Mouse (Mus musculus): Measurements from ENCODE around the gene Tbr1. TPM values are rescaled to one million over a fixed set of nuclear protein-coding genes. Genes with fewer than 3 reads are reported as not detected.

The Tbr1 gene
- polyA plus RNA-seq, 1 experiment from 2014 or later: not detected

DNA sequence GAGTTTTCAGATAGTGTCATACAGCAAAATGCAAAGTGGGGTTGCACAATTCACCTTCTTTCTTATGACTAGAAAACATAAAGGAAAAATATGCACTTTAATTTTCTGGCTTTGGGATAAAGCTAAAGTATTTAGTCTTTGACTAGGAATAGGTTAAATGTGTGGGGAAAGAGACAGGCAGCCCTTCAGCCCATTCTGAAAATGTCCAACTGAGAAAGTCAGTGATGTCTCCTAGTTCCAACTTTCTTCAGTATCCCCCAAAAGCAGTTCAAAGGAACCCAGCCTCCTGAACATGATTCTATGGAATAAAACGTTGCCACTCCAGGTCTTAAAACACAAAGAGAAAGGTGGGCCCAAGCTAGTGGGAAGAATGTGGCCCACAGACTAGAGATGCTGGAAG is 6.7 kb downstream of the Tbr1 start:
- ATAC-seq (ENCODE audit: insufficient read depth, low FRiP score): no peak
- no peak overlapping the region for H3K27ac ChIP-seq (ENCODE audit: low read length)
- no peak overlapping the region for H3K9ac ChIP-seq (ENCODE audit: low read length)
- H3K9me3 ChIP-seq (replicated peaks; ENCODE audit: control insufficient read depth, low read length): no peaks in the 10 kb centered on the region
- H3K27me3 ChIP-seq (ENCODE audit: control insufficient read depth, insufficient read depth, low read length): peaks cover 64% of the 10 kb centered on the region
- H3K4me2 ChIP-seq (ENCODE audit: low read depth, low read length): no peak overlapping the region
- H3K4me3 ChIP-seq (replicated peaks; ENCODE audit: low read length): no peak overlapping the region
- H3K4me1 ChIP-seq (ENCODE audit: control insufficient read depth, insufficient read depth, low read length): no peaks in the 10 kb centered on the region
- WGBS: 9% methylated on average over 1 of the region's 1 CpGs
- no peaks in the 10 kb centered on the region for H3K36me3 ChIP-seq (ENCODE audit: control insufficient read depth, insufficient read depth, low read length)

DNA sequence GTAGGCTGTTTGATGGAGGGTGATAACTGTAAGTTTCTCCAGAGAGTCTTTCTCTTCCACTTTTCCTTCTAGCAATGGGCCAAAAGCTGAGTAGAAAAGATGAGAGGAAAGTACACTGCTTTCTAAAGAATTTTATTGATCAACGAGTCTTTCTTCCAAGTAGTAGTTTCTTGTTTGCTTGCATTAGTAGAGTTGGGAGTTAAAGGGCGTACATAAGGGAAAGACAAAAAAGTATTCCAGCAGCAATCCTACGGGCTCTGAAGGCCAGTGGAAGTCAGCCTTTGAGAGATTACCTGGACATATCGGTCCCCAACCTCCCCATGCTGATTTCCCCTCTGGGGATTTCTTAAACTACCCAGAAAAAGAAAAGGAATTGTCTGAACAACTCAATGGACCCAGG is 8.0 kb downstream of the Tbr1 start:
- Histone ChIP-seq H3K27ac (ENCODE audit: low read length) (no peak overlapping the region), H3K36me3 (ENCODE audit: control insufficient read depth, insufficient read depth, low read length) (no peaks in the 10 kb centered on the region), H3K4me2 (ENCODE audit: low read depth, low read length) (no peak overlapping the region), H3K4me3 (replicated peaks; ENCODE audit: low read length) (no peak overlapping the region), H3K9ac (ENCODE audit: low read length) (no peak overlapping the region), H3K27me3 (ENCODE audit: control insufficient read depth, insufficient read depth, low read length) (peaks cover 63% of the 10 kb centered on the region), H3K4me1 (ENCODE audit: control insufficient read depth, insufficient read depth, low read length) (0 out of 2 replicates have a peak, but pooled peaks cover 3% of the 10 kb centered on the region), H3K9me3 (replicated peaks; ENCODE audit: control insufficient read depth, low read length) (no peaks in the 10 kb centered on the region)
- WGBS: 44% methylated on average over 4 of the region's 4 CpGs
- no peak for ATAC-seq (ENCODE audit: insufficient read depth, low FRiP score)

DNA sequence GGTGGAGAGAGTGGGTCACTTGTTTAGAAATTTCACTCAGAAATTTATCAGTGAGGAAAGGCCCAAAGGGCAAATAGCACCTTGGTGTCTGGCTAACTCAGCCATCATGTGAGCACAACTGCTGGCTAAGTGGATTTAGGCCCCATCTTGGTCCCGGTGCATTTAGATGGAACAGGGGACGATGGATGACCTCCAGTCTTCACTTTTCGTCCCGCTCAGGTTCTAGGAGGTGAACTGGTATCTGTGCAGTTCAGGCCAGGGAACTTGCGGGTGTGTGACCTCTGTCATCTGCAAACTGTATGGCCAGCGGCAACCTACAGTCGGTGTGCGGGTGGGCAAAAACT is 8.4 kb downstream of the Tbr1 start:
- Histone ChIP-seq H3K27ac (ENCODE audit: low read length) (no peak overlapping the region), H3K9me3 (replicated peaks; ENCODE audit: control insufficient read depth, low read length) (no peaks in the 10 kb centered on the region), H3K27me3 (ENCODE audit: control insufficient read depth, insufficient read depth, low read length) (peaks cover 66% of the 10 kb centered on the region), H3K4me1 (ENCODE audit: control insufficient read depth, insufficient read depth, low read length) (0 out of 2 replicates have a peak, but pooled peaks cover 4% of the 10 kb centered on the region), H3K4me3 (replicated peaks; ENCODE audit: low read length) (peak overlapping the region; percentile 54; the same call in 1 of the 2 replicates), H3K4me2 (ENCODE audit: low read depth, low read length) (peak overlapping the region; percentile 95; the same call in 1 of the 2 replicates), H3K9ac (ENCODE audit: low read length) (no peak overlapping the region; the same call in 1 of the 2 replicates), H3K36me3 (ENCODE audit: control insufficient read depth, insufficient read depth, low read length) (no peaks in the 10 kb centered on the region)
- no peak for ATAC-seq (ENCODE audit: insufficient read depth, low FRiP score)
- 28% methylated on average over 8 of the region's 8 CpGs for WGBS

DNA sequence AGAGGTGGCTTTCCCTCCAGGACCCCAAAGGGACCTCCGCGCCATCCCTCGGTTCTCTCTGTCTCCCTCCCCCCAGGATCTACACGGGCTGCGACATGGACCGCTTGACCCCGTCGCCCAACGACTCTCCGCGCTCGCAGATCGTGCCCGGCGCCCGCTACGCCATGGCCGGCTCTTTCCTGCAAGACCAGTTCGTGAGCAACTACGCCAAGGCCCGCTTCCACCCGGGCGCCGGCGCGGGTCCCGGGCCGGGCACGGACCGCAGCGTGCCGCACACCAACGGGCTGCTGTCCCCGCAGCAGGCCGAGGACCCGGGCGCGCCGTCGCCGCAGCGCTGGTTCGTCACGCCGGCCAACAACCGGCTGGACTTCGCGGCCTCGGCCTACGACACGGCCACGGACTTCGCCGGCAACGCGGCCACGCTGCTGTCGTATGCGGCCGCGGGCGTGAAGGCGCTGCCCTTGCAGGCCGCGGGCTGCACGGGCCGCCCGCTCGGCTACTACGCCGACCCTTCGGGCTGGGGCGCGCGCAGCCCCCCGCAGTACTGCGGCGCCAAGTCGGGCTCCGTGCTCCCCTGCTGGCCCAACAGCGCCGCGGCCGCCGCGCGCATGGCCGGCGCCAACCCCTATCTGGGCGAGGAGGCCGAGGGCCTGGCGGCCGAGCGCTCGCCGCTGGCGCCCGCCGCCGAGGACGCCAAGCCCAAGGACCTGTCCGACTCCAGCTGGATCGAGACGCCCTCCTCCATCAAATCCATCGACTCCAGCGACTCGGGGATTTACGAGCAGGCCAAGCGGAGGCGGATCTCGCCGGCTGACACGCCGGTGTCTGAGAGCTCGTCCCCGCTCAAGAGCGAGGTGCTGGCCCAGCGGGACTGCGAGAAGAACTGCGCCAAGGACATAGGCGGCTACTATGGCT is 9.0 kb downstream of the Tbr1 start:
- ATAC-seq (ENCODE audit: insufficient read depth, low FRiP score): peak; percentile 86; the same call in 1 of the 2 replicates
- H3K4me3 ChIP-seq (replicated peaks; ENCODE audit: low read length): peak overlapping the region; percentile 54
- no peak overlapping the region for H3K27ac ChIP-seq (ENCODE audit: low read length)
- no peaks in the 10 kb centered on the region for H3K9me3 ChIP-seq (replicated peaks; ENCODE audit: control insufficient read depth, low read length)
- H3K4me1 ChIP-seq (ENCODE audit: control insufficient read depth, insufficient read depth, low read length): 0 out of 2 replicates have a peak, but pooled peaks cover 4% of the 10 kb centered on the region
- peaks cover 72% of the 10 kb centered on the region for H3K27me3 ChIP-seq (ENCODE audit: control insufficient read depth, insufficient read depth, low read length)
- under 1% methylated on average over 121 of the region's 121 CpGs for WGBS
- no peaks in the 10 kb centered on the region for H3K36me3 ChIP-seq (ENCODE audit: control insufficient read depth, insufficient read depth, low read length)
- peak overlapping the region; percentile 54 for H3K9ac ChIP-seq (ENCODE audit: low read length)
- H3K4me2 ChIP-seq (ENCODE audit: low read depth, low read length): peak overlapping the region; percentile 95

DNA sequence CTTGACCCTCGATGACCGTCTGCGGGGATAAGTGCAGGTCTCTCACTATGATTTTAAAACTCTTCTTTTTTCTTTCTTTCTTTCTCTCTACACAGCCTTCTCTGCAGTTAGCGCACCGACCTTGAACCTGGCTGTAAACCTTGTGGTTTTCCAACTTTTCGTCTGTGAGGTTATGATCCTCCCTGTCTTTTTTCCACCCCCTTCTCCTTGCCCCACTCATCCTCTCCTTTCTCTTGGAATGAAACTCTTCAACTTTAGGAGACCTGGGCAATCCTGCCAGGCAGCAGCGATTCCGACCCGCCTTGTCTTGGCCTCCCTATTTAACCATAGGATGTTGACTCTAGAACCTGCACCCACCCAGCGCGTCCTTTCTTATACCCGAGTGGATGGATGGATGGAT is 9.8 kb downstream of the Tbr1 start:
- Histone ChIP-seq H3K4me2 (ENCODE audit: low read depth, low read length) (peak overlapping the region; percentile 95), H3K27ac (ENCODE audit: low read length) (no peak overlapping the region), H3K4me3 (replicated peaks; ENCODE audit: low read length) (peak overlapping the region; percentile 54), H3K9ac (ENCODE audit: low read length) (peak overlapping the region; percentile 54), H3K36me3 (ENCODE audit: control insufficient read depth, insufficient read depth, low read length) (no peaks in the 10 kb centered on the region), H3K27me3 (ENCODE audit: control insufficient read depth, insufficient read depth, low read length) (peaks cover 68% of the 10 kb centered on the region), H3K4me1 (ENCODE audit: control insufficient read depth, insufficient read depth, low read length) (0 out of 2 replicates have a peak, but pooled peaks cover 4% of the 10 kb centered on the region), H3K9me3 (replicated peaks; ENCODE audit: control insufficient read depth, low read length) (no peaks in the 10 kb centered on the region)
- WGBS: 7% methylated on average over 12 of the region's 12 CpGs
- no peak for ATAC-seq (ENCODE audit: insufficient read depth, low FRiP score)

DNA sequence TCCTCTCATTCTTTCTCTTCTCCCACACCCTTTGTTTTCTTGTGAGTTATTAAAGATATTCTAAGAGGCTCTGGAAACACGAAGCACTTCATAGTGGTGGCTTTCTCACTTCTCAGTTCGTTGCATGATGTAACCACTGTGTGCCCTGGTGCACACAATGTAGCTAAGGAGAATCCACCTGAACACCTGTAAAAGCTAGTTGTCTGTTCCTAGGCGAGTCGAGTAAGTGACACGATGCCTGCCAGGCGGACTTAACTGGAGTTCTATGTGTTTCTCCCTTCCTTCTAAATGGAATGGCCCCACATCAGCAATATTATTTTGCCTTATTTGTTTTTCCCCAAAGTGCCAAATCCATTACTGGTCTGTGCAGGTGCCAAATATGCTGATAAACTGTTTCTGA is 10.4 kb downstream of the Tbr1 start:
- H3K27me3 ChIP-seq (ENCODE audit: control insufficient read depth, insufficient read depth, low read length): peaks cover 68% of the 10 kb centered on the region
- H3K4me2 ChIP-seq (ENCODE audit: low read depth, low read length): no peak overlapping the region
- H3K9me3 ChIP-seq (replicated peaks; ENCODE audit: control insufficient read depth, low read length): no peaks in the 10 kb centered on the region
- 0 out of 2 replicates have a peak, but pooled peaks cover 4% of the 10 kb centered on the region for H3K4me1 ChIP-seq (ENCODE audit: control insufficient read depth, insufficient read depth, low read length)
- WGBS: 14% methylated on average over 6 of the region's 6 CpGs
- no peak for ATAC-seq (ENCODE audit: insufficient read depth, low FRiP score)
- H3K36me3 ChIP-seq (ENCODE audit: control insufficient read depth, insufficient read depth, low read length): no peaks in the 10 kb centered on the region
- H3K27ac ChIP-seq (ENCODE audit: low read length): no peak overlapping the region
- H3K9ac ChIP-seq (ENCODE audit: low read length): no peak overlapping the region
- H3K4me3 ChIP-seq (replicated peaks; ENCODE audit: low read length): no peak overlapping the region

DNA sequence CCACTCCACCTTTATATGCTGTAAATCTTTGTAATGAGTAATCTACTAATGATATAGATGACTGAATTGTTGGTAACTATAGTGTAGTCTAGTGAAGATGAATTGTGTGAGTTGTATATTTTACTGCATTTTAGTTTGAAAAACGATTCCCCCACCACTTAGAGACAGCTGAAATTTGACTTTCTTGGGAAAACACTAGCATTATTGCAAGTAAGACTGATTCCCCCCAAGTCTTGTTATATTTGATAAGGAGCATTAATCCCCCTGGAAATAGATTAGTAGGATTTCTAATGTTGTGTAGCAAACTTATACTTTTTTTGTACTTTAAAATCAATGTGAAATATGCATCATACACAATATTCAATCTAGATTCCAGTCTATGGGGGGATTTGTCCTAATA is 10.8 kb downstream of the Tbr1 start:
- H3K27ac ChIP-seq (ENCODE audit: low read length): no peak overlapping the region
- WGBS: 15% methylated on average over 1 of the region's 1 CpGs
- H3K4me3 ChIP-seq (replicated peaks; ENCODE audit: low read length): no peak overlapping the region
- no peak overlapping the region for H3K9ac ChIP-seq (ENCODE audit: low read length)
- ATAC-seq (ENCODE audit: insufficient read depth, low FRiP score): no peak
- no peaks in the 10 kb centered on the region for H3K9me3 ChIP-seq (replicated peaks; ENCODE audit: control insufficient read depth, low read length)
- no peak overlapping the region for H3K4me2 ChIP-seq (ENCODE audit: low read depth, low read length)
- H3K27me3 ChIP-seq (ENCODE audit: control insufficient read depth, insufficient read depth, low read length): peaks cover 67% of the 10 kb centered on the region
- 0 out of 2 replicates have a peak, but pooled peaks cover 4% of the 10 kb centered on the region for H3K4me1 ChIP-seq (ENCODE audit: control insufficient read depth, insufficient read depth, low read length)
- no peaks in the 10 kb centered on the region for H3K36me3 ChIP-seq (ENCODE audit: control insufficient read depth, insufficient read depth, low read length)

DNA sequence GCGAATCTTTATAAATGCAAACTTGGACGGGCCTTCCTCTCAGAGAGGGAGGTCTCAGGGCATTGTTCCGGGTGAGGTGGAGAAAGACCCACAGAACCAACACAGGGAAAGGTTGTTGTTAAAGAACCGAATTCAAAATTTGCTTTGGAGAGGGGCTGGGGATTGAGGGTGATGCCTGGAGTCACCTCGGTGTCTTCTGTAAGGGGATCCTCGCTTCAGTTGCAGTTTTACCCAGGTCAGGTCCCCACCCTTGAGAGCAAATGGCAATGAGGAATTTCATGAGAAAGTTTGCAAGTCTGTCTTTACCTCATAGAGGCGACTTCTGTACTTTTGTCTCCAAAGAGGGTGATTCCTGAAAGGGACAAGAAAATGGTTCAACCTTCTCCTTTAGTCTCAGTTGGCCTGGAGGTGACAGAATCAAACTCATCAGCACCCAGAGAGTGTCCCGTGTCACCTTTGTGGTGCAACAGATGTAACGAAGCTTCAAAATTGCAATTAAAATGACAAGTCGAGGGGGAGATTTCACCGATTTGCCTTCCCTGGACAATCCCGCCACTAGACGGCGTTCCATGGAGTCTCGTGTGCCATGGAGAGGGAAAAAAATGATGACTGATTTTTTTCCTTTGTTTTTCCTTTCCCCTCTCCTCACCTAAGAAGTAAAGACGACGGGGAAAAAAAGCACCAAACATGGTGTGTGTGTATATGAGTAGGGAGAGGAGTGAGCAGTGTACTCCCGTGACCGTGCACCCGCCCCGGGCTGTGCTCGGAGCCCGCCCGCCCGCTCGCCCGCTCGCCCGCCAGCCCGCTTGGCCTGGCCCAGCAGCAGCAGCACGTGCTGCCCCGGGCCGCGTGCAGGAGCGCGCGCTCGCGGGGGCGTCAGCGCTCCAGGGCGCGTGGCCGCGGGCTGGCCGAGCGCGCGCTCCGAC is 12.1 kb downstream of the Tbr1 start:
- no peak overlapping the region for H3K27ac ChIP-seq (ENCODE audit: low read length)
- peaks cover 56% of the 10 kb centered on the region for H3K27me3 ChIP-seq (ENCODE audit: control insufficient read depth, insufficient read depth, low read length)
- H3K36me3 ChIP-seq (ENCODE audit: control insufficient read depth, insufficient read depth, low read length): no peaks in the 10 kb centered on the region
- no peak for ATAC-seq (ENCODE audit: insufficient read depth, low FRiP score)
- H3K4me3 ChIP-seq (replicated peaks; ENCODE audit: low read length): peak overlapping the region; percentile 48
- H3K9ac ChIP-seq (ENCODE audit: low read length): peak overlapping the region; percentile 64
- peak overlapping the region; percentile 96 for H3K4me2 ChIP-seq (ENCODE audit: low read depth, low read length)
- H3K4me1 ChIP-seq (ENCODE audit: control insufficient read depth, insufficient read depth, low read length): 0 out of 2 replicates have a peak, but pooled peaks cover 4% of the 10 kb centered on the region
- no peaks in the 10 kb centered on the region for H3K9me3 ChIP-seq (replicated peaks; ENCODE audit: control insufficient read depth, low read length)
- 4% methylated on average over 46 of the region's 50 CpGs for WGBS

All from stomach, embryonic 16.5 days (tissue).